ENCODE assay signal across 30 mouse cellular contexts in the genomic region with DNA sequence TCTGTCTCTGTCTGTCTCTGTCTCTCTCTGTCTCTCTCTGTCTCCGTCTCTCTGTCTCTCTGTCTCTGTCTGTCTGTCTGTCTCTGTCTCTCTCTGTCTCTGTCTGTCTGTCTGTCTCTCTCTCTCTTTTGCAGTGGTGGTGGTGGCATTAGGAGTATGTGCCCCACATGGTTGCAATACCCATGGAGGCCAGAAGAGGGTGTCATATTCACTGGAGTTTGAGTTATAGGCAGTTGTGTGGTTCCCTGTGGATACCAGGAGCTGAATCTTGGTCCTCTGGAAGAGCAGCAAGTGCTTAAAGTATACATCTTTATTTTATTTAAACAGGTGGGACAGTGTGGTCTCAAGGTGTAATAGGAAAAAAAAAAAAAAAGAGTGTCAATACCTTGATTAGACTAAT. TPM values are rescaled to one million over a fixed set of nuclear protein-coding genes. Genes with fewer than 3 reads are reported as not detected.
DNase-seq lines count a peak whose midpoint lies in the region; ATAC-seq and TF ChIP-seq lines count a peak whose summit lies in the region.
"Had no signal": no experiment of that assay in that cellular context is flagged by ENCODE, and none has a peak within 500 bp of the region (broad histone marks: within the 10 kb centered on the region; RNA-seq: fewer than 3 reads in every experiment).

No protein-coding gene starts in this region.

- no peaks in the 10 kb centered on the region for H3K9me3 ChIP-seq in forebrain, postnatal 0 days (ENCODE audit: low read length)
- no peaks in the 10 kb centered on the region for H3K9me3 ChIP-seq in forebrain, embryonic 12.5 days
- no peaks in the 10 kb centered on the region for H3K9me3 ChIP-seq in kidney, postnatal 0 days (replicated peaks; ENCODE audit: low read length)
- no peaks in the 10 kb centered on the region for H3K9me3 ChIP-seq in lung, postnatal 0 days (ENCODE audit: low read length)
- H3K9me3 ChIP-seq in stomach, postnatal 0 days (ENCODE audit: control insufficient read depth, low read length), result no peaks in the 10 kb centered on the region
- H3K9me3 ChIP-seq: embryonic facial prominence, embryonic 12.5 days; forebrain, embryonic 15.5 days; hindbrain, embryonic 12.5 days; kidney, embryonic 15.5 days; liver, embryonic 15.5 days; neural tube, embryonic 12.5 days had no signal

- TF ChIP-seq POLR2A in kidney, adult 2 months (IDR thresholded peaks at IDR 0.05; ENCODE audit: low read depth, low read length), result no peak

- 97% methylated on average over 1 of the region's 1 CpGs for WGBS in forebrain, postnatal 0 days
- WGBS in forebrain, embryonic 12.5 days, result 94% methylated on average over 1 of the region's 1 CpGs
- WGBS in kidney, postnatal 0 days, result 100% methylated on average over 1 of the region's 1 CpGs
- WGBS in kidney, adult 2 months, result 100% methylated on average over 1 of the region's 1 CpGs
- WGBS in lung, postnatal 0 days, result 95% methylated on average over 1 of the region's 1 CpGs
- 100% methylated on average over 1 of the region's 1 CpGs for WGBS in stomach, postnatal 0 days

- TF ChIP-seq CTCF in forebrain, postnatal 0 days (IDR thresholded peaks at IDR 0.05; ENCODE audit: low read depth), result peak; percentile 32; the same call in 1 of the 2 replicates
- peak; percentile 18; the same call in 1 of the 2 replicates for TF ChIP-seq CTCF in kidney, postnatal 0 days (IDR thresholded peaks at IDR 0.05; ENCODE audit: low read depth)
- TF ChIP-seq CTCF in kidney, adult 2 months (conservative IDR thresholded peaks at IDR 0.05; ENCODE audit: insufficient read depth, insufficient read length, low read depth, low read length), result no peak
- TF ChIP-seq CTCF in lung, postnatal 0 days (IDR thresholded peaks at IDR 0.05), result peak; percentile 36; the same call in 1 of the 2 replicates
- TF ChIP-seq CTCF in stomach, postnatal 0 days (IDR thresholded peaks at IDR 0.05; ENCODE audit: low read depth), result peak; percentile 43; the same call in 1 of the 2 replicates

- no peak overlapping the region for H3K4me2 ChIP-seq in forebrain, postnatal 0 days (ENCODE audit: low read depth)
- H3K4me2 ChIP-seq in forebrain, embryonic 12.5 days, result no peak overlapping the region
- H3K4me2 ChIP-seq in kidney, postnatal 0 days (ENCODE audit: low read length), result no peak overlapping the region
- no peak overlapping the region for H3K4me2 ChIP-seq in lung, postnatal 0 days (replicated peaks; ENCODE audit: low read depth, low read length)
- no peak overlapping the region for H3K4me2 ChIP-seq in stomach, postnatal 0 days (replicated peaks; ENCODE audit: low read depth)
- H3K4me2 ChIP-seq: embryonic facial prominence, embryonic 12.5 days; forebrain, embryonic 15.5 days; hindbrain, embryonic 12.5 days; kidney, embryonic 15.5 days; liver, embryonic 15.5 days; midbrain, embryonic 11.5 days; neural tube, embryonic 12.5 days had no signal

- no peak for TF ChIP-seq EP300 in lung, postnatal 0 days (IDR thresholded peaks at IDR 0.05)
- no peak for TF ChIP-seq EP300 in stomach, postnatal 0 days (optimal IDR thresholded peaks at IDR 0.05)

- H3K4me3 ChIP-seq in forebrain, postnatal 0 days (ENCODE audit: low read depth, low read length), result no peak overlapping the region
- H3K4me3 ChIP-seq in forebrain, embryonic 12.5 days (replicated peaks), result no peak overlapping the region
- H3K4me3 ChIP-seq in kidney, postnatal 0 days (replicated peaks; ENCODE audit: low read depth, low read length), result no peak overlapping the region
- no peak overlapping the region for H3K4me3 ChIP-seq in kidney, adult 2 months (ENCODE audit: insufficient read depth, low read depth, low read length)
- H3K4me3 ChIP-seq in lung, postnatal 0 days (ENCODE audit: low read depth, low read length), result no peak overlapping the region
- H3K4me3 ChIP-seq in stomach, postnatal 0 days (ENCODE audit: low read depth, low read length), result no peak overlapping the region
- H3K4me3 ChIP-seq: embryonic facial prominence, embryonic 12.5 days; forebrain, embryonic 15.5 days; hindbrain, embryonic 12.5 days; kidney, embryonic 15.5 days; liver, embryonic 15.5 days; myocyte; neural tube, embryonic 12.5 days had no signal

- no peaks in the 10 kb centered on the region for H3K36me3 ChIP-seq in forebrain, postnatal 0 days (ENCODE audit: insufficient read depth)
- H3K36me3 ChIP-seq in forebrain, embryonic 12.5 days (replicated peaks), result no peaks in the 10 kb centered on the region
- H3K36me3 ChIP-seq in kidney, postnatal 0 days (ENCODE audit: insufficient read depth, low read length), result no peaks in the 10 kb centered on the region
- no peaks in the 10 kb centered on the region for H3K36me3 ChIP-seq in kidney, adult 2 months (ENCODE audit: control insufficient read depth, insufficient read depth, low read length)
- H3K36me3 ChIP-seq in lung, postnatal 0 days (ENCODE audit: insufficient read depth, low read length), result no peaks in the 10 kb centered on the region
- H3K36me3 ChIP-seq in stomach, postnatal 0 days (ENCODE audit: control insufficient read depth, insufficient read depth, low read length), result no peaks in the 10 kb centered on the region
- H3K36me3 ChIP-seq: embryonic facial prominence, embryonic 12.5 days; forebrain, embryonic 15.5 days; hindbrain, embryonic 12.5 days; kidney, embryonic 15.5 days; liver, embryonic 15.5 days; neural tube, embryonic 12.5 days had no signal

- no peaks in the 10 kb centered on the region for H3K4me1 ChIP-seq in forebrain, postnatal 0 days (ENCODE audit: insufficient read depth)
- H3K4me1 ChIP-seq in forebrain, embryonic 12.5 days, result no peaks in the 10 kb centered on the region
- peaks cover 8% of the 10 kb centered on the region; the same call in 1 of the 2 replicates for H3K4me1 ChIP-seq in kidney, postnatal 0 days (replicated peaks; ENCODE audit: insufficient read depth, low read length)
- H3K4me1 ChIP-seq in kidney, adult 2 months (ENCODE audit: control insufficient read depth, insufficient read depth, low read length), result no peaks in the 10 kb centered on the region
- H3K4me1 ChIP-seq in lung, postnatal 0 days (ENCODE audit: insufficient read depth, low read depth, low read length), result no peaks in the 10 kb centered on the region
- no peaks in the 10 kb centered on the region for H3K4me1 ChIP-seq in stomach, postnatal 0 days (replicated peaks; ENCODE audit: control insufficient read depth, insufficient read depth)

- no peak for ATAC-seq in forebrain, postnatal 0 days
- no peak for ATAC-seq in forebrain, embryonic 12.5 days (ENCODE audit: low FRiP score)
- ATAC-seq in kidney, postnatal 0 days (replicated peaks; ENCODE audit: low FRiP score, low read depth), result no peak
- ATAC-seq in lung, postnatal 0 days, result no peak
- ATAC-seq in stomach, postnatal 0 days (ENCODE audit: low FRiP score, low TSS enrichment), result no peak
- no peak for ATAC-seq in megakaryocyte-erythroid progenitor cell, adult 5-6 weeks (replicated peaks; ENCODE audit: low FRiP score, low TSS enrichment, poor library complexity, severe bottlenecking)
- ATAC-seq: forebrain, embryonic 15.5 days; midbrain, embryonic 16.5 days had no signal

- DNase-seq in forebrain, postnatal 0 days, result no peak
- DNase-seq in kidney, postnatal 0 days (ENCODE audit: low spot score), result no peak
- no peak for DNase-seq in kidney, adult 2 months
- DNase-seq in lung, postnatal 0 days (ENCODE audit: low spot score), result no peak
- DNase-seq in lung, postnatal 25 days (ENCODE audit: low spot score), result no peak
- DNase-seq in stomach, postnatal 0 days (ENCODE audit: low spot score), result no peak
- DNase-seq: adrenal gland, postnatal 14 days; cerebellum, adult 11 months; cerebellum, adult 9-10 months; cerebellum, postnatal 36 days; gastrocnemius, postnatal 10 days; kidney, adult 11 months; kidney, postnatal 36 days; layer of hippocampus, postnatal 36 days; left cerebral cortex, postnatal 4 days; right cerebral cortex, adult 18-20 months; spleen, adult 18-20 months; thymus, adult 18-20 months; thymus, postnatal 25 days had no signal

- H3K27me3 ChIP-seq in forebrain, postnatal 0 days (ENCODE audit: insufficient read depth, low read length), result no peaks in the 10 kb centered on the region
- no peaks in the 10 kb centered on the region for H3K27me3 ChIP-seq in forebrain, embryonic 12.5 days
- 0 out of 2 replicates have a peak, but pooled peaks cover 3% of the 10 kb centered on the region for H3K27me3 ChIP-seq in kidney, postnatal 0 days (ENCODE audit: insufficient read depth, low read length)
- H3K27me3 ChIP-seq in kidney, adult 2 months (replicated peaks; ENCODE audit: control insufficient read depth, insufficient read depth, low read length), result no peaks in the 10 kb centered on the region
- H3K27me3 ChIP-seq in lung, postnatal 0 days (replicated peaks; ENCODE audit: insufficient read depth, low read length), result no peaks in the 10 kb centered on the region
- H3K27me3 ChIP-seq in stomach, postnatal 0 days (ENCODE audit: control insufficient read depth, insufficient read depth, low read length), result no peaks in the 10 kb centered on the region
- H3K27me3 ChIP-seq: embryonic facial prominence, embryonic 12.5 days; forebrain, embryonic 15.5 days; hindbrain, embryonic 12.5 days; liver, embryonic 15.5 days; neural tube, embryonic 12.5 days had no signal

- H3K27ac ChIP-seq in forebrain, postnatal 0 days (ENCODE audit: low read depth, low read length), result no peak overlapping the region
- no peak overlapping the region for H3K27ac ChIP-seq in forebrain, embryonic 12.5 days
- H3K27ac ChIP-seq in kidney, postnatal 0 days, result no peak overlapping the region
- H3K27ac ChIP-seq in kidney, adult 2 months (ENCODE audit: insufficient read depth, low read depth, low read length), result no peak overlapping the region
- no peak overlapping the region for H3K27ac ChIP-seq in lung, postnatal 0 days (ENCODE audit: low read length)
- H3K27ac ChIP-seq in stomach, postnatal 0 days (replicated peaks), result no peak overlapping the region
- H3K27ac ChIP-seq: embryonic facial prominence, embryonic 12.5 days; forebrain, embryonic 15.5 days; hindbrain, embryonic 12.5 days; kidney, embryonic 15.5 days; liver, embryonic 15.5 days; neural tube, embryonic 12.5 days had no signal

- H3K9ac ChIP-seq in forebrain, postnatal 0 days, result no peak overlapping the region
- no peak overlapping the region for H3K9ac ChIP-seq in forebrain, embryonic 12.5 days
- H3K9ac ChIP-seq in kidney, postnatal 0 days (ENCODE audit: low read depth, low read length), result no peak overlapping the region
- no peak overlapping the region for H3K9ac ChIP-seq in lung, postnatal 0 days (replicated peaks; ENCODE audit: low read depth)
- H3K9ac ChIP-seq in stomach, postnatal 0 days (ENCODE audit: low read length), result no peak overlapping the region
- H3K9ac ChIP-seq: embryonic facial prominence, embryonic 12.5 days; forebrain, embryonic 15.5 days; hindbrain, embryonic 12.5 days; kidney, embryonic 15.5 days; liver, embryonic 15.5 days; neural tube, embryonic 12.5 days had no signal

RNA-seq across cellular contexts. Expression of gene Lpp, which starts 41.5 kb away (rescaled TPM):
- 6.0 and 9.4 TPM in 2 replicates for total RNA-seq in forebrain, postnatal 0 days (2014; rRNA removed)
- 2.6 and 6.2 TPM in 2 replicates for polyA plus RNA-seq in forebrain, postnatal 0 days (2015; fragmentation: Nextera tagmentation; extraction: Ambion mirVana)
- polyA plus RNA-seq in forebrain, embryonic 12.5 days (2016; fragmentation: Nextera tagmentation; extraction: Ambion mirVana), result 16.1 and 18.1 TPM in 2 replicates
- polyA plus RNA-seq in kidney, postnatal 0 days (2015; fragmentation: Nextera tagmentation; extraction: Ambion mirVana), result 32.9 and 39.5 TPM in 2 replicates
- polyA plus RNA-seq in kidney, adult 2 months (2012; rRNA removed), result 15.9 and 20.2 TPM in 2 replicates
- 36.8 and 42.7 TPM in 2 replicates for polyA plus RNA-seq in lung, postnatal 0 days (2015; fragmentation: Nextera tagmentation; extraction: Ambion mirVana)
- 49.8 and 51.3 TPM in 2 replicates for polyA plus RNA-seq in stomach, postnatal 0 days (2015; fragmentation: Nextera tagmentation; extraction: Ambion mirVana)
- 3.3 and 4.5 TPM in 2 replicates for total RNA-seq in megakaryocyte-erythroid progenitor cell, adult 5-6 weeks (2014; fragmentation: Nextera tagmentation)
- 0.47 and 2.4 TPM in 2 replicates for total RNA-seq in megakaryocyte-erythroid progenitor cell, adult 5-6 weeks (2017)
